Mouse (Mus musculus) spleen, adult 2 months (tissue): ENCODE data around the gene Zfhx3.

ENCODE experiments used
- CTCF ChIP-seq: fragments of 200-500 bp; IDR thresholded peaks from 2 replicates; pipeline ENCODE4 v1.5.1; 2011; ENCODE audit warnings: mild to moderate bottlenecking, inconsistent platforms; ENCODE audit not compliant: insufficient read depth, insufficient read length, insufficient replicate concordance; ENCODE audit errors: extremely low read depth
- POLR2A ChIP-seq: fragments of 200-500 bp; IDR thresholded peaks from 2 replicates; pipeline ENCODE4 v1.6.1; 2011; ENCODE audit warnings: low read depth, low read length, inconsistent platforms

- no peak for TF ChIP-seq CTCF
- TF ChIP-seq POLR2A = no peak
Observed at GRCm38 (mm10) chr8:108529421-108529820, 587.0 kb downstream of the Zfhx3 start.
